Mouse (Mus musculus) left cerebral cortex, adult 9 months (tissue): ENCODE measurements around the gene Rps6ka6.

ENCODE experiments used
- DNase-seq, 2 experiments: peaks; one replicate each; pipeline ENCODE4 v3.0.0; 2022; ENCODE audit warnings: low spot score in 2 of 2

The Rps6ka6 gene

DNA sequence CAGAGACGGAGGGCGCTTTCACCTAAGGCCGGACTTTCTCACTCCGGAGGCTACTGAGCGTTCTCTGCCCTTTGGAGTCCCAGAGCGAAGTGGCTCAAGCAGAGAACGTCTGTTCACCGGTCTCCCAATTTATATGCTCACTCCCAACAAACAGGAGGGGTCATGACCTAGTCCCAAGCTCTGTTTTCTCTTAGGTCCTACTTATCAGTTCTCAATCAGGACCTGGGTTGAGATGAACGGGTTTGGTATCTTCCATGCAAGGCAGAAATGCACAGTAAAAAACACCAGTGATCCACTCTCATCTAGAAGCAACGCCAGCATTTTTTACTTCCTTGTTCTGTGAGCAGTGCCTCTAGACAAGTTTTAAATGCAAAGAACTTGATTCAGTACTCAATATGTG, at the start of gene Rps6ka6:
Gene Rps6ka6, minus strand, starts transcription at position 101 of the 400 bp plus-strand sequence.
- DNase-seq, result no peak

DNA sequence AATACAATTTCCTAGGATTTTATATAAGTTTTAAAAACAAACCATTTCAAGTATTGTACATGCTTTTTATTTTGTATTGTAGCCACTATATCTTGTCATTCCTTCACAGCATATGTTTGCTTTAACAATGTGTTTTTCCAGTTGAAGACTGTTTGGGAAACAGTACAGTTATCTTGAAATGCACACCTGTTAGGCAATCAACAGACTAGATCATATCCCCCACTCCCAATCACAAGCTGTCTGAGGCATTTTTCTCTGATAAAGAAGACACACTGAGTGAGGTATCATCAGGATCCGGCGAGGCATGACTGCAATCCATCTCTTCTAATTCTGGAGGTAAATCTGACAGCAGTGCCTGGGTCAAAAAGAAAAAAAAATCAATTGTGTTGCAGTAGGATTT, 39.3 kb upstream of the Rps6ka6 start:
- no peak for DNase-seq

DNA sequence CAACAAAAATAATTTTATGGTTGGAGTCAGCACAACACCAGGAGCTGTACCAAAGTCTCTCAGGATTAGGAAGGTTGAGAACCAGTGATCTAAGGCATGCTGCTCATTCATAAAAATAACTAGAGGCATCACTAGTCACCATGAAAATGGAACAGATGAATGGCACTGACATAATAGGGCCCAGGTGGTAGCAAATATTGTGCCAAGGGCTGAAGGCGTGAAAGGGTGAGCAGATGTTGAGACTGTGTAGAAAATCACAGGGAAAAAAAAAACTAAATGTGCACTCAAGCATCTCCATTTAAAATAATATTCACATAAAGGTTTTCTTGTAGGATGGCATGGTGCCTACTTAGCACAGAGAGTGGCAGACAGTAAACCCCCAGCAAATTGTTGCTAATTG, 19.6 kb downstream of the Rps6ka6 start:
- no peak for DNase-seq

DNA sequence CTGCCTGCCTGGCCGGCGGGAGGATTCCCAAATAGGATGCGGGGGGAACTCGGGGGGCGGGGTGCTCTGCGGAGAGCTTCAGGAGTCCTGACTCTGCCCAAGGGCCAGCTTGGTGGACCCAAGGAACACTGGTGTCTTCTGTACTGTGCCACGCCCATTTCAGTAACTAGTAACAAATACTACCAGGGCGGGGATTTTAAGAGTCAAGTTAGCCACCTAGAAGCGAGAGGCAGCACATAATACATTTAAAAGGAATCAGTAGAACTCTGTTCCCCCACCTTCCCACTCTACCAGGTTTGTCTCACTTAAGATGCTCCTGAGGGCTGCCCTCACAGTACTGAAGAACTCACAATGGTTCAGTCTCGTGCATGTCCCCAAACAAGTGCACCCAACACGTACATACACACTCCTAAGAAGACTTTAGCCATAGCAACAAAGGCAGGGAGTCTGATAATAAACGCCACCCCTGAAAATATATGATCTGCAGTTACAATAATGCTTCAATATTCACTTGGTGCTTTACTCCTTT, 74.1 kb downstream of the Rps6ka6 start:
- no peak for DNase-seq

DNA sequence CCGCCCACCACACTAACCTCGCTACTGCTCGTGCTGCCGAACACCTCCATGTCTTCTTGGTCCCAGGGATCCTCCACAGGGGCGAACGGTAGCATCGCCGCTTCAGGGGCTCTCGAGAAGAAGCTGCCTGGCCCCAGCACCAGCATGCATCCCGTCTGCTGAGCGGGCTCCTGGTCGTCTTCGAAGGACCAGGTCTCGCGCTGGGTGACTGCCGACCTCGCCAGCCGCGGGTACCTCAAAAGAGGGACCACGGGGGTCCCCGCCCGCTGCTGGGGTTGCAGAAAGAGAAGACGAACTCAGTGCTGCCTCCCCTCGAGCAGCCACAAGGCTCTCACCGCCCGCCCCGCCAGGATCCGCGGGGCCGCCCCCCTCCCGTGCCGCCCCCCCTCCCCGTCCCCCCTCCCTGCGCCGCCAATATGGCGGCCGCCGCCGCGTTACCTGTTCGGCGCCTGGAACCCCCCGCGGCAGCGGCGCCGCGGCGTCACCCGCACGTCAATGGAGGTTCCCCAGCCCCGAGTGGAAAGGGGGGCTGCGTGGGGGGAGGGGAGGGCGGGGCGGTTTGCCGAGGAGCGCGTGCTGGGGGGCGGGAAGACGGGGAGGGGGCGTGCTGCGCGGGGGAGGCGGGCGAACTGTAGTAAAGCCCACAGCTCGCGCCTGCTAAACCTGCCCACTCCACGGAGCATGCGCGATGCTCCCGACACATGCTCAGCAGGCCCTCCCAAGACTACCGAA, 74.8 kb downstream of the Rps6ka6 start:
- peak in 1 of 2 experiments; percentile 25 for DNase-seq

DNA sequence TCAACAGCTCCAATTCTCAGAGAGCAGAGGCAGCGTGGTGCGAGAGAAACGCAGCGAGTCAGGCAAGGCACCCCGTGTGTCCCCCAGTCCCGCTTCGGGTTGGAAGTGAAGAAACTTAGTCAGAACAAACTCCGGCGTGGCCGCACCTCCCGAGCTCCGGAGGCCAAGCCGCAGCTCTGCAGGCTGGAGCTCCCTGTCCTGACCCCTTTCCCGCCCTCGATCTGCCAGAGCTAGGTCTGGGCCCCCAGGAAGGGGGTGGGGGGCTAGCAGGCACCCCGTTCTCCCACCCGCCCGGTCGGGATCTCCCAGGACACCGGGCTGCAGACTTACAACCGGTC, 75.3 kb downstream of the Rps6ka6 start:
- peak in 1 of 2 experiments; percentile 1 for DNase-seq

DNA sequence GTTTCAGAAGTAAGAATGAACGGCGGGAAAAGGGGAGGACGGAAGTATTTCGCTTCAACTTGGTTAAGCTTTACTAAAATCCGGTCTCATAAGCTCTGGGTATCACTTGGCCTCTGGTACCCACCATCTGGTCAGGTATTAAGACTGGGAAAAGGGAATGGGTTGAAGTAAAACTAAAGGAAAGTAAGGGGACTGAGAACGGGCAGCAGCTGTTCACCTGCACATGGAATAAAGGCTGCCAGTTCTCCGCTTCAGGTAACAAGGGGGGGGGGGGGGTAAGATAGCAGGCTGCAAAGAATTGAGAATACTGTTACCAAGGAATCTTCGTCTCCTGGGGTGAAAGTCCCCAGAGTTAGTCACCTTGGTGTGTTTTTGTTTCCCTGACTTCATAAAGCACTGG, 75.7 kb downstream of the Rps6ka6 start:
- DNase-seq, result no peak

DNA sequence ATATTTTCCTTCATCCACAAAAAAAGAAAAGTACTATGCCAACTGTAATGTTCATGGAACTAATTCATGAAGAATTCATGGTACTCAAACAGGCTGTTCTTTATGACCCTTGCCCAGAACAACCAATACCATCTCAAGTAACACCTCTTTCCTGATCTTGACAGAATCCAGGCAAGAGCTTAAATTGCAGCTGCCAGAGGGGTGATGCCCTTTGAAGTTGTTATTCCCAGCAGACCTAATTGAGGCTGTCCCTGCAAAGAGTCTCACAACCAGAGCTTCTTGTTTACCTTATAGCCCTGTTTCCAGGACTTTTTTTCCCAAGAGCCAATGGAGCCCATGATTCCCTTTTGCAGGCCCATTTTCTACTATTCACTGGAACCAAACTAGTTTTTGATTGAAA, 77.6 kb downstream of the Rps6ka6 start:
- no peak for DNase-seq

DNA sequence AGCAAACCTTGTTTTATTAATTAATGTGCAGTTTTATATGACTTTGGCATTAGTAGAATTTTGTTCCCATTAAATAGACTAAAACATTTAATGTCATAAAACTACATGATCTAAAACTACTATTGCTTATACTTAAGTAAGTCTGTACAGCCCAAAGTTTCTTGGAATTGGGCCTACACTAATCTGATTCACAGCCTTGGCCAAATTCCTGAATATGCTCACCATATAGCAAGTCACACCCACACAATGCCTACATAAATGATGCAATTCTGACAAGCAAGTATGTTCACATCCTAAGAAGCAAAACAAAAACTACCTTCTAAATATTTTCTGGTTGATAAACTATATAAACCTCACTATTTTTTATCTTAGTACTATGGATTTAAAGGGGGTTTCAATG, 101.2 kb downstream of the Rps6ka6 start:
- no peak for DNase-seq

DNA sequence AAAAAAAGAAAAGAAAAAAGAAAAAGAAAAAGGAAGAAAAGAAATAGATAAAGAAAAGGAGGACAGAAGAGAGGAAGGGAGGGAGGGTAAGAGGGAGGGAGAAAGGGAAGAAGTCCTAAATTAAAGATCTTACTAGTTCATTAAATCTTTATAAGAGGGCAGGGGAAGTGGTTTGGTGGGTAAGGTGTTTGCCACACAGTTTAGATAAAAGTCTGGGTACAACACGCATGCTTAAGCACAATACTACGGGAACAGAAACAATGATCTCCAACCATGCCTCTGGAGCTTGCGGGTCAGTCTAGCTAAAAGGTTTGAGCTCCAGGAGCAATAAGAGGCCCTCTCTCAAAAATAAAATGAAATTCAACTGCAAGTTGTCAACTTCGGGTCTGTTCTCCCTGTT, 123.0 kb downstream of the Rps6ka6 start:
- no peak for DNase-seq

DNA sequence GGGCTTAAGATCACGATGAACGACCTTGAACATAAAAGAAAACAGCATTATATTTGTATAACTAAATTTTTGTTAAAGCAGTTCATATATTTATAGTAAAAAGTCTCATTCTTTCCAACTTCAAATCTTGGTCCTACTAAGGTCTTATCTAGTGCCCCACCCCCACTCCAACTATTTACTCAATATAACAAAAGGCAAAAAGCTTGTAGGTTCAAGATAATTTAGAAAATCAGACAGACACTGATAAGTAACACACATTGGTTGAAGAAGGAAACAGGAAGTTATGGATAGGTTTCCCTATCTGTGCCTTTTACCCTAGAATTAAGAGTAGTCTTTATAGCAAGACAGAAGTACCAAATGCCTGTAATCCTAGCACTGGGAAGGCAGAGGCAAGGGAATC, 132.9 kb downstream of the Rps6ka6 start:
- no peak for DNase-seq

DNA sequence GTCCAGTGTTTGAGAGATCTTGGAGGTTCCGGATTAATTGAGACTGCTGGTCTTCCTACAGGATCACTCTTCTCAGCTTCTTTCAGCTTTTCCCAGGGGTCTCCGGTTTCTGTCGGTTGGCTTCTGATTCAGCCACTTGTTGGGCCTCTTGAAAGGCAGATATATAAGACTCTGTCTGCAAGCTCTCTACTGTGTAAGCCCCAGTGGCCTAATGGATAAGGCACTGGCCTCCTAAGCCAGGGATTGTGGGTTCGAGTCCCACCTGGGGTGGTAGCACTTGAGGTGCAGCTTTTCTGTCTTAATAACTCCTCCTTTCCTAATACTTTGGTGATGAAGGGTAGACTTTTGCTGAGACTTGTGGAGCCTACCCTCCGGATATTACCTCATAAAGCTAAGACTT, 160.7 kb downstream of the Rps6ka6 start:
- DNase-seq, result no peak

DNA sequence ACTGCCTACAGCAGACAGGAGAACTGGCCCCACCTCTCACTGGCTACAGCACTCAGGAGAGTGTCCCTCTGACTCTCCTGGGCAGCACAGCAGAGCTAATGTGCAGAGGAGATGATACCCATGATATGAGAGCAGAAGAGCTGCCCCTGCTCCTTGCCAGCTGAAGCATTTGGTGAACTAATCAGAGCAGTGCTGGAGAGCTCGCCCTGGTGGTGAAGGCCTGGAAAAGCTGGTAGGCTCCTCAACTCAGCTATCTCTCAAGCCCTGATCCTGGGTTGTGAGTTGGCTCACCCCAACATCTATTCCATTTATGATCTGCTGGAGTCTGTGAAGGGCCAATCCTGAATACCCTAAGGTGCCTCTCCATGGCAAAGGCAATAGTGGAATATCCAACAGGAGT, 163.6 kb downstream of the Rps6ka6 start:
- DNase-seq, result no peak
